Mouse (Mus musculus): Measurements from ENCODE around the gene Dscaml1. TPM values are rescaled to one million over a fixed set of nuclear protein-coding genes. Genes with fewer than 3 reads are reported as not detected.

Dscaml1 gene
- polyA plus RNA-seq, 1 experiment: 0.38 TPM

DNA sequence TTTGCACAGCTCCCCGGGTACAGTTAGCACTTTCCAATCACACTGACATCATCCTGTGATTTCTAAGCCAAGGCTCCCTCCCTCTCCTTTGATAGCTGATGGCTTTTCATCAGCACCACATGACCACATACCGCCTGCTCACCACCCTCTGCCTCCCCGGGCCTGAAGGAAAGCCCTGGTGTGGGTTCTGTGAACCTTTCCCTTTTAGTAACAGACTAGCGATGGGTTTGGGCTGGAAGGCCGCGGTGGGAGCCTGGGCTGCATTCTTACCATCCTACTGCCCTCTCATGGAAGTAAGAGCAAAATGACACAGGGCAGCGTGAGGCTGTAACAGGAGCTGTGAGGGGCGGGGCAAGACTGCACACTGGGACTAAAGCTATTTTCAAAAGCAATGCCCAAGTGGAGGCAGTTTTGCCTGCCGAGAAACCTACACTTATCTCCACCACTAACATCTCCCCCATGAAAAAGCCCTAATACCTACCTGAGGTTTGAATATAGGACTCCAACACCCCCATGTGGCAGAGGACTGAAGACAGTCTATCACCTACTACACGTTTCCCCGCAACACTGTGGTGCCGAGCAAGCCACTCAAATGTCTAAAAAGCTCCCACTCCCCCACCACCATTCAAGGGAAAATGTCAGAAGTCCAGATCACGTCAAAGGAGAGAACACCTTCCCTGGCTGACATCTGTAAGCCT lies 372.2 kb downstream of the Dscaml1 start:
- Histone ChIP-seq H3K4me3 (replicated peaks; ENCODE audit: extremely low read depth, low read depth, low read length) (no peak overlapping the region), H3K4me1 (ENCODE audit: control insufficient read depth, insufficient read depth, low read length) (no peaks in the 10 kb centered on the region)
- no peak for DNase-seq
- no peak; the same call in 1 of the 2 replicates for TF ChIP-seq CTCF (IDR thresholded peaks at IDR 0.05; ENCODE audit: insufficient read depth, low read length)
- no peak for TF ChIP-seq POLR2A (IDR thresholded peaks at IDR 0.05; ENCODE audit: borderline replicate concordance, extremely low read depth, low read depth, low read length)
- 35% methylated on average over 13 of the region's 13 CpGs for WGBS

GRCm38 (mm10) chr9:45799402-45799801 lies 373.0 kb downstream of the Dscaml1 start:
- Histone ChIP-seq H3K4me3 (replicated peaks; ENCODE audit: extremely low read depth, low read depth, low read length) (no peak overlapping the region), H3K4me1 (ENCODE audit: control insufficient read depth, insufficient read depth, low read length) (no peaks in the 10 kb centered on the region)
- 84% methylated on average over 8 of the region's 8 CpGs for WGBS
- TF ChIP-seq CTCF (IDR thresholded peaks at IDR 0.05; ENCODE audit: insufficient read depth, low read length) (no peak), POLR2A (IDR thresholded peaks at IDR 0.05; ENCODE audit: borderline replicate concordance, extremely low read depth, low read depth, low read length) (no peak)
- no peak for DNase-seq

Other genes with a start within 250 kb of the Dscaml1 start
- gene BC049352, start 244.6 kb upstream of the Dscaml1 start, polyA plus RNA-seq (2012; rRNA removed): not detected in 2 replicates
- 18.2 and 24.1 TPM in 2 replicates for gene Tmprss4, start 222.5 kb upstream of the Dscaml1 start, polyA plus RNA-seq (2012; rRNA removed)
- gene Il10ra, start 157.5 kb upstream of the Dscaml1 start, polyA plus RNA-seq (2012; rRNA removed): 10.3 and 12.9 TPM in 2 replicates
- gene Tmprss13, start 107.5 kb upstream of the Dscaml1 start, polyA plus RNA-seq (2012; rRNA removed): 1.1 and 6.6 TPM in 2 replicates
- 19.8 and 31.7 TPM in 2 replicates for gene Fxyd6, start 56.4 kb upstream of the Dscaml1 start, polyA plus RNA-seq (2012; rRNA removed)
- gene Fxyd2, start 27.0 kb upstream of the Dscaml1 start, polyA plus RNA-seq (2012; rRNA removed): 8.5 and 8.8 TPM in 2 replicates

Data from lung, adult 2 months (tissue).